Mouse (Mus musculus) megakaryocyte, embryonic 14.5 days (primary cell): ENCODE data around the gene Serpina3a.

Experiments
- FLI1 ChIP-seq: IDR thresholded peaks from 2 replicates; pipeline ENCODE4 v1.6.1; 2012; ENCODE audit warnings: low read length, inconsistent platforms, mixed read lengths
- GATA1 ChIP-seq: IDR thresholded peaks from 3 replicates; pipeline ENCODE4 v1.6.1; 2012; ENCODE audit warnings: mixed read lengths, low read length, inconsistent platforms, borderline replicate concordance

DNA sequence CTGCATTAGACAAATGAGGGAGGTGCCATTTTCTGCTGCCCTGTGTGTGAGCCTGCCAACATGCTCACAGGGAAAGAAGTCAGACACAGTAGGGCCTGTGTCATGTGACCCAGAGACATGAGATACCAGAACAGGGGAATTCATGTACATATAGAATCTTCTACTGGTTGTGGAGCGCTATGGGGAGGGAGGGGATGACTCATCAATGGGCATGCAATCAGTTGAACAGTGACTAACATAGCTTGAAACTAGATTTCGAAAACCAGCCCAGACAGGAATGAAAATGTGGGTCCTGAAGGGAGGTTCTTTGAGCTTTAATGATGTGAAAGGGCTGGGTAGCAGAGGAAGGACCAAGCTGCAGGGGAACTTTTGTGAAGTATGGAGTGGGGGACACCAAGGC is 11.5 kb downstream of the Serpina3a start:
- no peak for TF ChIP-seq GATA1
- no peak for TF ChIP-seq FLI1
